Mouse (Mus musculus) bone marrow macrophage, adult 2 months (primary cell): ENCODE data around the gene Wdfy2. TPM values are rescaled to one million over a fixed set of nuclear protein-coding genes. Genes with fewer than 3 reads are reported as not detected.

ENCODE experiments used
- H3K27ac ChIP-seq: 2 replicates; pipeline ENCODE4 v1.5.1; 2012; ENCODE audit warnings: low read depth, low read length; ENCODE audit not compliant: insufficient read depth
- H3K4me1 ChIP-seq: 2 replicates; pipeline ENCODE4 v1.6.1; 2012; ENCODE audit warnings: low read length; ENCODE audit not compliant: control insufficient read depth, insufficient read depth
- H3K4me3 ChIP-seq: 2 replicates; pipeline ENCODE4 v1.5.1; 2012; ENCODE audit warnings: mild to moderate bottlenecking, low read length, moderate library complexity; ENCODE audit not compliant: insufficient read depth
- CTCF ChIP-seq: IDR thresholded peaks from 2 replicates; pipeline ENCODE4 v1.5.1; 2012; ENCODE audit warnings: low read depth, mild to moderate bottlenecking, low read length, moderate library complexity
- POLR2A ChIP-seq: IDR thresholded peaks from 2 replicates; pipeline ENCODE4 v1.6.1; 2012; ENCODE audit warnings: mild to moderate bottlenecking, low read depth, low read length, borderline replicate concordance
- polyA plus RNA-seq: library from polyadenylated mRNA; stranded (reverse); fragments of >200 nt; gene quantifications from 2 replicates; pipeline ENCODE4 v1.2.4, GENCODE M21; 2012; ENCODE audit not compliant: missing spikeins, insufficient read depth, insufficient read length

Gene Wdfy2
- polyA plus RNA-seq, 1 experiment: 83.5 TPM

- Histone ChIP-seq H3K4me3 (no peak overlapping the region), H3K4me1 (peaks cover 55% of the 10 kb centered on the region), H3K27ac (peak overlapping the region; percentile 13; the same call in 1 of the 2 replicates)
- TF ChIP-seq CTCF (no peak), POLR2A (no peak)
Observed at GRCm38 (mm10) chr14:62862564-62862963, 25.1 kb downstream of the Wdfy2 start.

GRCm38 (mm10) chr14:62864254-62864653 lies 26.8 kb downstream of the Wdfy2 start:
- Histone ChIP-seq H3K4me1 (peaks cover 55% of the 10 kb centered on the region), H3K4me3 (no peak overlapping the region), H3K27ac (peak overlapping the region; percentile 98)
- no peak for TF ChIP-seq CTCF
- no peak for TF ChIP-seq POLR2A

GRCm38 (mm10) chr14:62865405-62865804 lies 27.9 kb downstream of the Wdfy2 start:
- TF ChIP-seq POLR2A (no peak), CTCF (no peak)
- Histone ChIP-seq H3K4me1 (peaks cover 62% of the 10 kb centered on the region), H3K27ac (peak overlapping the region; percentile 98), H3K4me3 (no peak overlapping the region)

GRCm38 (mm10) chr14:62867069-62867468 lies 29.6 kb downstream of the Wdfy2 start:
- H3K4me1 ChIP-seq: peaks cover 72% of the 10 kb centered on the region
- peak overlapping the region; percentile 97 for H3K27ac ChIP-seq
- TF ChIP-seq POLR2A (no peak), CTCF (no peak)
- H3K4me3 ChIP-seq: no peak overlapping the region

- peak overlapping the region; percentile 97 for H3K27ac ChIP-seq
Observed at GRCm38 (mm10) chr14:62867576-62867975, 30.1 kb downstream of the Wdfy2 start.

GRCm38 (mm10) chr14:62868254-62868653 lies 30.8 kb downstream of the Wdfy2 start:
- peaks cover 73% of the 10 kb centered on the region for H3K4me1 ChIP-seq
- H3K27ac ChIP-seq: peak overlapping the region; percentile 97
- H3K4me3 ChIP-seq: 0 out of 2 replicates have a peak overlapping the region, but pooled peaks have one; percentile 1
- TF ChIP-seq CTCF (no peak), POLR2A (no peak)

More at GRCm38 (mm10) chr14:62867576-62867975, 30.1 kb downstream of the Wdfy2 start:
- H3K4me3 ChIP-seq: no peak overlapping the region
- TF ChIP-seq POLR2A: no peak
- TF ChIP-seq CTCF: no peak
- H3K4me1 ChIP-seq: peaks cover 75% of the 10 kb centered on the region

GRCm38 (mm10) chr14:62870238-62870638 lies 32.8 kb downstream of the Wdfy2 start:
- Histone ChIP-seq H3K27ac (no peak overlapping the region), H3K4me3 (no peak overlapping the region), H3K4me1 (peaks cover 73% of the 10 kb centered on the region)
- no peak for TF ChIP-seq CTCF
- TF ChIP-seq POLR2A: no peak

GRCm38 (mm10) chr14:62871431-62871830 lies 34.0 kb downstream of the Wdfy2 start:
- peaks cover 69% of the 10 kb centered on the region for H3K4me1 ChIP-seq
- H3K27ac ChIP-seq: peak overlapping the region; percentile 16; the same call in 1 of the 2 replicates
- H3K4me3 ChIP-seq: no peak overlapping the region
- TF ChIP-seq POLR2A (no peak), CTCF (no peak)

- H3K4me1 ChIP-seq: peaks cover 68% of the 10 kb centered on the region
- peak overlapping the region; percentile 16; the same call in 1 of the 2 replicates for H3K27ac ChIP-seq
- H3K4me3 ChIP-seq: no peak overlapping the region
- TF ChIP-seq CTCF (no peak), POLR2A (no peak)
Observed at GRCm38 (mm10) chr14:62871932-62872331, 34.5 kb downstream of the Wdfy2 start.

GRCm38 (mm10) chr14:62873820-62874219 lies 36.3 kb downstream of the Wdfy2 start:
- Histone ChIP-seq H3K27ac (no peak overlapping the region), H3K4me1 (peaks cover 69% of the 10 kb centered on the region), H3K4me3 (no peak overlapping the region)
- TF ChIP-seq POLR2A: no peak
- TF ChIP-seq CTCF: no peak
